ENCODE assay signal across 8 mouse cellular contexts in the genomic region with DNA sequence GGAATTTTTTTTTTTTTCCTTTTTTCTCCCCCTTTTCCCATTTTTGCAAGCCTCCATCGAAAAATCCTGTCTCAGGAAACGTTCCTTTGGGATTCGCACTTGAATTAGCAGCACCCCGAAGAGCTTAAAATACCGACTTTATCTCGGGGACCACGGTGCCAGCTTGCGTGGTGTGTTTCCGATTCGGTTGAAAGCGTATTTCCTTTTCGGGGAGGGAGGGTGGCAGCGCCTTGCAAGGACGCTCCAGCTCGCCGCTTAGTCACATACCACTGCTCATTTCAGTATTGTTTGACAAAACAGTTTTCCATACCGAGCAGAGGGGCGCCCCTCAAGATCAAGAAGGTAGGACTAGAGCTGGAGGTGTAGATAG. TPM values are rescaled to one million over a fixed set of nuclear protein-coding genes. Genes with fewer than 3 reads are reported as not detected.
DNase-seq lines count a peak whose midpoint lies in the region; ATAC-seq lines count a peak whose summit lies in the region.

No protein-coding gene starts in this region.

- H3K4me2 ChIP-seq in forebrain, embryonic 16.5 days (ENCODE audit: low read length): peak overlapping the region; percentile 60
- peak overlapping the region; percentile 63 for H3K4me2 ChIP-seq in limb, embryonic 12.5 days
- peak overlapping the region; percentile 70 for H3K4me2 ChIP-seq in midbrain, embryonic 14.5 days (ENCODE audit: low read length)
- peak overlapping the region; percentile 70 for H3K4me2 ChIP-seq in stomach, embryonic 16.5 days (ENCODE audit: low read depth, low read length)

- no peaks in the 10 kb centered on the region for H3K36me3 ChIP-seq in forebrain, embryonic 16.5 days (ENCODE audit: control insufficient read depth, insufficient read depth)
- 0 out of 2 replicates have a peak, but pooled peaks cover 6% of the 10 kb centered on the region for H3K36me3 ChIP-seq in limb, embryonic 12.5 days
- no peaks in the 10 kb centered on the region for H3K36me3 ChIP-seq in midbrain, embryonic 14.5 days (ENCODE audit: control insufficient read depth, insufficient read depth, low read length)
- no peaks in the 10 kb centered on the region for H3K36me3 ChIP-seq in stomach, embryonic 16.5 days (ENCODE audit: control insufficient read depth, insufficient read depth, low read length)

- H3K9ac ChIP-seq in forebrain, embryonic 16.5 days (replicated peaks; ENCODE audit: low read depth, low read length): peak overlapping the region; percentile 94
- H3K9ac ChIP-seq in limb, embryonic 12.5 days (replicated peaks): peak overlapping the region; percentile 96
- peak overlapping the region; percentile 90 for H3K9ac ChIP-seq in midbrain, embryonic 14.5 days (replicated peaks; ENCODE audit: low read length)
- H3K9ac ChIP-seq in stomach, embryonic 16.5 days (ENCODE audit: low read length): peak overlapping the region; percentile 85

- H3K27me3 ChIP-seq in forebrain, embryonic 16.5 days (replicated peaks; ENCODE audit: control insufficient read depth, insufficient read depth, low read length): no peaks in the 10 kb centered on the region
- peaks cover 14% of the 10 kb centered on the region for H3K27me3 ChIP-seq in limb, embryonic 12.5 days
- no peaks in the 10 kb centered on the region; the same call in 1 of the 2 replicates for H3K27me3 ChIP-seq in midbrain, embryonic 14.5 days (ENCODE audit: control insufficient read depth, insufficient read depth, low read length)
- no peaks in the 10 kb centered on the region for H3K27me3 ChIP-seq in stomach, embryonic 16.5 days (ENCODE audit: control insufficient read depth, insufficient read depth, low read length)

- no peaks in the 10 kb centered on the region for H3K9me3 ChIP-seq in forebrain, embryonic 16.5 days (ENCODE audit: control insufficient read depth, low read length)
- no peaks in the 10 kb centered on the region for H3K9me3 ChIP-seq in limb, embryonic 12.5 days
- no peaks in the 10 kb centered on the region for H3K9me3 ChIP-seq in midbrain, embryonic 14.5 days (ENCODE audit: control insufficient read depth, low read length)
- no peaks in the 10 kb centered on the region for H3K9me3 ChIP-seq in stomach, embryonic 16.5 days (replicated peaks; ENCODE audit: control insufficient read depth, low read length)

- ATAC-seq in forebrain, embryonic 16.5 days: no peak
- peak; percentile 32 for ATAC-seq in inflammation-experienced regulatory T-cells, adult 6 months
- ATAC-seq in limb, embryonic 12.5 days (ENCODE audit: insufficient number of reproducible peaks, insufficient read depth, low FRiP score, low TSS enrichment, low read depth): no peak
- no peak for ATAC-seq in midbrain, embryonic 14.5 days (ENCODE audit: low FRiP score, low TSS enrichment)
- no peak for ATAC-seq in stomach, embryonic 16.5 days (ENCODE audit: insufficient read depth, low FRiP score)

- WGBS in forebrain, embryonic 16.5 days: under 1% methylated on average over 18 of the region's 18 CpGs
- under 1% methylated on average over 18 of the region's 18 CpGs for WGBS in limb, embryonic 12.5 days
- WGBS in midbrain, embryonic 14.5 days: under 1% methylated on average over 18 of the region's 18 CpGs
- WGBS in stomach, embryonic 16.5 days: under 1% methylated on average over 18 of the region's 18 CpGs

- H3K4me1 ChIP-seq in forebrain, embryonic 16.5 days (replicated peaks; ENCODE audit: control insufficient read depth, insufficient read depth, low read length): peaks cover 28% of the 10 kb centered on the region
- H3K4me1 ChIP-seq in limb, embryonic 12.5 days (replicated peaks): peaks cover 42% of the 10 kb centered on the region
- H3K4me1 ChIP-seq in midbrain, embryonic 14.5 days (ENCODE audit: control insufficient read depth, insufficient read depth, low read length): peaks cover 32% of the 10 kb centered on the region
- H3K4me1 ChIP-seq in stomach, embryonic 16.5 days (ENCODE audit: control insufficient read depth, insufficient read depth, low read length): peaks cover 29% of the 10 kb centered on the region

- peak overlapping the region; percentile 97 for H3K4me3 ChIP-seq in forebrain, embryonic 16.5 days (replicated peaks; ENCODE audit: low read length)
- peak overlapping the region; percentile 97 for H3K4me3 ChIP-seq in limb, embryonic 12.5 days (replicated peaks)
- peak overlapping the region; percentile 95 for H3K4me3 ChIP-seq in midbrain, embryonic 14.5 days (replicated peaks; ENCODE audit: low read depth, low read length)
- H3K4me3 ChIP-seq in stomach, embryonic 16.5 days (replicated peaks; ENCODE audit: low read length): peak overlapping the region; percentile 90

- peak; percentile 52 for DNase-seq in layer of hippocampus, adult 11-12 months (ENCODE audit: low spot score)
- DNase-seq in layer of hippocampus, postnatal 36 days: no peak
- DNase-seq in c-Kit-positive CD71-positive TER-119-negative erythroid progenitor cells, embryonic 14.5 days (ENCODE audit: low read depth): peak; percentile 72
- peak; percentile 67 for DNase-seq in midbrain, embryonic 14.5 days

- peak overlapping the region; percentile 96 for H3K27ac ChIP-seq in forebrain, embryonic 16.5 days (ENCODE audit: low read length)
- peak overlapping the region; percentile 96 for H3K27ac ChIP-seq in limb, embryonic 12.5 days
- peak overlapping the region; percentile 95 for H3K27ac ChIP-seq in midbrain, embryonic 14.5 days (replicated peaks; ENCODE audit: low read depth, low read length)
- peak overlapping the region; percentile 95 for H3K27ac ChIP-seq in stomach, embryonic 16.5 days (ENCODE audit: low read length)

RNA-seq across cellular contexts. Expression of a gene that starts 1.2 kb away (rescaled TPM):
- 10 to 100 TPM; 76.7 to 78.8 TPM for total RNA-seq in layer of hippocampus, postnatal 36 days (2021)
- 27.2 and 27.8 TPM in 2 replicates for polyA plus RNA-seq in forebrain, embryonic 16.5 days (2015; fragmentation: Nextera tagmentation; extraction: Ambion mirVana)
- polyA plus RNA-seq in inflammation-experienced regulatory T-cells, adult 6 months (2017; shearing (Covaris generic)): 10 to 100 TPM; 17.7 to 24.5 (median 24.2) TPM
- polyA plus RNA-seq in limb, embryonic 12.5 days (2016; fragmentation: Nextera tagmentation; extraction: Ambion mirVana): 48.9 and 50.8 TPM in 2 replicates
- 26.8 and 32.7 TPM in 2 replicates for polyA plus RNA-seq in midbrain, embryonic 14.5 days (2014; fragmentation: Nextera tagmentation; extraction: Ambion mirVana)
- 34.0 and 34.2 TPM in 2 replicates for polyA plus RNA-seq in stomach, embryonic 16.5 days (2015; fragmentation: Nextera tagmentation; extraction: Ambion mirVana)

RNA-seq across cellular contexts. Expression of a gene that starts 2.3 kb away (rescaled TPM):
- total RNA-seq in layer of hippocampus, postnatal 36 days (2021): 1 to 10 TPM; 3.7 to 6.4 TPM
- 1.2 and 3.4 TPM in 2 replicates for polyA plus RNA-seq in forebrain, embryonic 16.5 days (2015; fragmentation: Nextera tagmentation; extraction: Ambion mirVana)
- under 1 TPM; 0.21 to 0.88 (median 0.87) TPM for polyA plus RNA-seq in inflammation-experienced regulatory T-cells, adult 6 months (2017; shearing (Covaris generic))
- polyA plus RNA-seq in limb, embryonic 12.5 days (2016; fragmentation: Nextera tagmentation; extraction: Ambion mirVana): 0.78 and 0.79 TPM in 2 replicates
- polyA plus RNA-seq in midbrain, embryonic 14.5 days (2014; fragmentation: Nextera tagmentation; extraction: Ambion mirVana): 1.4 and 1.8 TPM in 2 replicates
- 0.46 and 0.80 TPM in 2 replicates for polyA plus RNA-seq in stomach, embryonic 16.5 days (2015; fragmentation: Nextera tagmentation; extraction: Ambion mirVana)

RNA-seq across cellular contexts. Expression of a gene that starts 33.6 kb away (rescaled TPM):
- 1 to 10 TPM; 1.4 to 1.8 TPM for total RNA-seq in layer of hippocampus, postnatal 36 days (2021)
- 0.43 and 3.5 TPM in 2 replicates for polyA plus RNA-seq in forebrain, embryonic 16.5 days (2015; fragmentation: Nextera tagmentation; extraction: Ambion mirVana)
- 10 to 100 TPM in 2 of 3 experiments, 1 to 10 TPM in 1; 6.0 to 13.5 (median 11.2) TPM for polyA plus RNA-seq in inflammation-experienced regulatory T-cells, adult 6 months (2017; shearing (Covaris generic))
- 4.0 and 4.3 TPM in 2 replicates for polyA plus RNA-seq in limb, embryonic 12.5 days (2016; fragmentation: Nextera tagmentation; extraction: Ambion mirVana)
- polyA plus RNA-seq in midbrain, embryonic 14.5 days (2014; fragmentation: Nextera tagmentation; extraction: Ambion mirVana): 2.1 TPM in 2 replicates
- polyA plus RNA-seq in stomach, embryonic 16.5 days (2015; fragmentation: Nextera tagmentation; extraction: Ambion mirVana): 2.3 and 2.8 TPM in 2 replicates

Comparison
In these comparisons a context has a peak if more than half of its experiments do, and no peak if none do; other contexts are left out.
1. DNase-seq: peak in layer of hippocampus, adult 11-12 months (single experiment), c-Kit-positive CD71-positive TER-119-negative erythroid progenitor cells, embryonic 14.5 days (single experiment) and midbrain, embryonic 14.5 days (single experiment); none in layer of hippocampus, postnatal 36 days (0 of 2).
2. Peak in every context shown above with its lines, with median percentiles within 50 percentile points of each other: H3K27ac ChIP-seq, H3K4me2 ChIP-seq, H3K4me3 ChIP-seq and H3K9ac ChIP-seq.